Mouse (Mus musculus): ENCODE data around the gene Scarf2.

GRCm38 (mm10) chr16:17795643-17796042, 1.4 kb upstream of the Scarf2 start:
- TF ChIP-seq CTCF (IDR thresholded peaks at IDR 0.05; ENCODE audit: insufficient read depth, low read length) (no peak), POLR2A (IDR thresholded peaks at IDR 0.05; ENCODE audit: borderline replicate concordance, extremely low read depth, low read depth, low read length) (no peak)

All from lung, adult 2 months (tissue).